Mouse (Mus musculus) brain, embryonic 14.5 days (tissue): ENCODE data around the gene Rgs2.

Experiments used
- CTCF ChIP-seq: fragments of 200-500 bp; IDR thresholded peaks from 2 replicates; pipeline ENCODE4 v1.5.1; 2012; ENCODE audit warnings: inconsistent platforms, mild to moderate bottlenecking, moderate library complexity, borderline replicate concordance; ENCODE audit not compliant: insufficient read depth, insufficient read length; ENCODE audit errors: extremely low read depth
- POLR2A ChIP-seq: fragments of 200-500 bp; IDR thresholded peaks from 2 replicates; pipeline ENCODE4 v1.6.1; 2012; ENCODE audit warnings: mild to moderate bottlenecking, inconsistent platforms, borderline replicate concordance; ENCODE audit not compliant: poor library complexity, insufficient read depth, insufficient read length, severe bottlenecking; ENCODE audit errors: extremely low read depth

DNA sequence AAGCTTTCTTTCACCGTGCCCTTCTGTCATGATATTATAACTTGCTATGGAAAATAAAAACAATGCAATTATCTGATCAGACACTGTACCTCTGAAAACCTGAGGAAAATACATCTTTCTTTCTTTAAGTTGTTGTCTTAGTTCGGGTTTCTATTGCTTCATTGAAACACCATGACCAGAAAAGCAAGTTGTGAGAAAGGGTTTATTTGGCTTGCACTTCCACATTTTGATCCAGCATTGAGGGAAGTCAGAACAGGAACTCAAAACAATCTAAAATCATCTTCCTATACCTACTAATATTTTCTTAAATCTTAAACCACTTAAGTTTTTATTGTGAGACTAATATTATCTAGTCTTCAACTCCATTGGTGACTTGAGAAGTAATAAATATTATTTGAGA is 11.4 kb downstream of the Rgs2 start:
- TF ChIP-seq CTCF (no peak), POLR2A (no peak)
